Mouse (Mus musculus): ENCODE data around the gene Bak1. TPM values are rescaled to one million over a fixed set of nuclear protein-coding genes. Genes with fewer than 3 reads are reported as not detected.

The Bak1 gene
- polyA plus RNA-seq, 1 experiment = 113 TPM

DNA sequence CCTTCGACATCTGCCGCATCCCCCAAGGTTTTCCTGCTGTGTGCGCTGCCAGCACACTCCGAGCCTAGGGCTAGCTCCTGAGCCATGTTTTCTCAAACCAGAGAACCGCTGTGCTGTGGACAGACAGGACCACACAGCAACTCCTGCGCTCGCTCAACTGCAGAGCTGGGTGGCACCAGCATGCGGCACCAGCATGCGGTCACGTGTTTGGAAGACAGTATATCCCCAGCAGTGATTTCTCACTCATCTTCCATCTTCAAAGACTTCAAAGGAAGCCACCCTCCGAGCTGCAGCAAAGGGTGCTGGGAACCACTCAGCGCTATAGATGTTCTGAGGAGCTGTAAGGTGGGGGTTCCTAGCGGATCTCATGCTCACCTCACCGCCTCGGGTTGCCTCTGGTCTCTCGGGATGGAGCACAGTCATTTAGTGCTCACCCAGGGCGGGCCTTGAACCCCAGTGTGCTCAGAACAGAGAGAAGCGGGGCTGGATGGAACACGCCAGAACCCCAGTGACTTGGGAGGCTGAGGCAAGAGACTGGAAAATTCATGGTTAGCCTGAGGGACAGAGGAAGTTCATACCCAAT, 23.8 kb downstream of the Bak1 start:
- H3ac ChIP-seq (ENCODE audit: control insufficient read depth, insufficient read length) = no peak overlapping the region
- no peaks in the 10 kb centered on the region for H3K79me2 ChIP-seq (ENCODE audit: control insufficient read depth, insufficient read depth)
- no peak overlapping the region for H3K4me3 ChIP-seq
- TF ChIP-seq POLR2AphosphoS2 (IDR thresholded peaks at IDR 0.05; ENCODE audit: insufficient read length, low read depth) (no peak), MYOG (IDR thresholded peaks at IDR 0.05; ENCODE audit: control insufficient read depth in 1 of 3, insufficient read depth in 1 of 3, insufficient read length in 2 of 3, low read depth in 2 of 3) (no peak), TCF12 (IDR thresholded peaks at IDR 0.05; ENCODE audit: insufficient read depth, poor library complexity, severe bottlenecking) (no peak), CEBPB (IDR thresholded peaks at IDR 0.05; ENCODE audit: insufficient read depth, poor library complexity, severe bottlenecking) (no peak), MYOD1 (IDR thresholded peaks at IDR 0.05; ENCODE audit: control insufficient read depth in 1 of 3, insufficient read length in 2 of 3, low read depth in 2 of 3) (no peak), TCF3 (IDR thresholded peaks at IDR 0.05; ENCODE audit: insufficient read length, low read depth) (no peak), E2F4 (IDR thresholded peaks at IDR 0.05; ENCODE audit: insufficient read depth) (no peak), POLR2A (IDR thresholded peaks at IDR 0.05; ENCODE audit: insufficient read length, low read depth) (no peak), SRF (IDR thresholded peaks at IDR 0.05; ENCODE audit: control insufficient read depth, insufficient read length, low read depth) (no peak), USF1 (IDR thresholded peaks at IDR 0.05; ENCODE audit: low read depth) (no peak), REST (IDR thresholded peaks at IDR 0.05; ENCODE audit: insufficient read depth, insufficient read length) (no peak), MAX (IDR thresholded peaks at IDR 0.05; ENCODE audit: low read depth) (no peak)
- peaks cover 13% of the 10 kb centered on the region for H3K27me3 ChIP-seq (ENCODE audit: control insufficient read depth, insufficient read depth, insufficient read length)
- no peak overlapping the region for H3K4me2 ChIP-seq (ENCODE audit: low read depth)
- H3K36me3 ChIP-seq (ENCODE audit: control insufficient read depth, insufficient read depth) = no peaks in the 10 kb centered on the region

- TF ChIP-seq CEBPB (IDR thresholded peaks at IDR 0.05; ENCODE audit: insufficient read depth, poor library complexity, severe bottlenecking) = no peak
- TF ChIP-seq E2F4 (IDR thresholded peaks at IDR 0.05; ENCODE audit: insufficient read depth) = no peak
- TF ChIP-seq USF1 (IDR thresholded peaks at IDR 0.05; ENCODE audit: low read depth) = no peak
- no peak for TF ChIP-seq TCF12 (IDR thresholded peaks at IDR 0.05; ENCODE audit: insufficient read depth, poor library complexity, severe bottlenecking)
- TF ChIP-seq POLR2A (IDR thresholded peaks at IDR 0.05; ENCODE audit: insufficient read length, low read depth) = no peak
- TF ChIP-seq TCF3 (IDR thresholded peaks at IDR 0.05; ENCODE audit: insufficient read length, low read depth) = no peak
- TF ChIP-seq MYOD1 (IDR thresholded peaks at IDR 0.05; ENCODE audit: control insufficient read depth in 1 of 3, insufficient read length in 2 of 3, low read depth in 2 of 3) = no peak
- no peak for TF ChIP-seq SRF (IDR thresholded peaks at IDR 0.05; ENCODE audit: control insufficient read depth, insufficient read length, low read depth)
- TF ChIP-seq MYOG (IDR thresholded peaks at IDR 0.05; ENCODE audit: control insufficient read depth in 1 of 3, insufficient read depth in 1 of 3, insufficient read length in 2 of 3, low read depth in 2 of 3) = no peak
- no peak for TF ChIP-seq MAX (IDR thresholded peaks at IDR 0.05; ENCODE audit: low read depth)
- no peak for TF ChIP-seq POLR2AphosphoS2 (IDR thresholded peaks at IDR 0.05; ENCODE audit: insufficient read length, low read depth)
- no peak for TF ChIP-seq REST (IDR thresholded peaks at IDR 0.05; ENCODE audit: insufficient read depth, insufficient read length)
- H3K4me3 ChIP-seq = no peak overlapping the region
- H3K27me3 ChIP-seq (ENCODE audit: control insufficient read depth, insufficient read depth, insufficient read length) = peaks cover 9% of the 10 kb centered on the region
- H3K36me3 ChIP-seq (ENCODE audit: control insufficient read depth, insufficient read depth) = no peaks in the 10 kb centered on the region
- no peak overlapping the region for H3K4me2 ChIP-seq (ENCODE audit: low read depth)
- H3K79me2 ChIP-seq (ENCODE audit: control insufficient read depth, insufficient read depth) = no peaks in the 10 kb centered on the region
- H3ac ChIP-seq (ENCODE audit: control insufficient read depth, insufficient read length) = no peak overlapping the region
Observed at GRCm38 (mm10) chr17:27004431-27004830, 24.4 kb downstream of the Bak1 start.

- TF ChIP-seq POLR2A (IDR thresholded peaks at IDR 0.05; ENCODE audit: insufficient read length, low read depth) (no peak), CEBPB (IDR thresholded peaks at IDR 0.05; ENCODE audit: insufficient read depth, poor library complexity, severe bottlenecking) (no peak), SRF (IDR thresholded peaks at IDR 0.05; ENCODE audit: control insufficient read depth, insufficient read length, low read depth) (no peak), TCF3 (IDR thresholded peaks at IDR 0.05; ENCODE audit: insufficient read length, low read depth) (no peak), REST (IDR thresholded peaks at IDR 0.05; ENCODE audit: insufficient read depth, insufficient read length) (no peak), MYOD1 (IDR thresholded peaks at IDR 0.05; ENCODE audit: control insufficient read depth in 1 of 3, insufficient read length in 2 of 3, low read depth in 2 of 3) (no peak), MYOG (IDR thresholded peaks at IDR 0.05; ENCODE audit: control insufficient read depth in 1 of 3, insufficient read depth in 1 of 3, insufficient read length in 2 of 3, low read depth in 2 of 3) (no peak), USF1 (IDR thresholded peaks at IDR 0.05; ENCODE audit: low read depth) (no peak)
- Histone ChIP-seq H3K27me3 (ENCODE audit: control insufficient read depth, insufficient read depth, insufficient read length) (no peaks in the 10 kb centered on the region), H3K36me3 (ENCODE audit: control insufficient read depth, insufficient read depth) (no peaks in the 10 kb centered on the region), H3K4me2 (ENCODE audit: low read depth) (no peak overlapping the region), H3K4me3 (no peak overlapping the region), H3K79me2 (ENCODE audit: control insufficient read depth, insufficient read depth) (no peaks in the 10 kb centered on the region), H3ac (ENCODE audit: control insufficient read depth, insufficient read length) (no peak overlapping the region)
Observed at GRCm38 (mm10) chr17:27001889-27002288, 26.9 kb downstream of the Bak1 start.

DNA sequence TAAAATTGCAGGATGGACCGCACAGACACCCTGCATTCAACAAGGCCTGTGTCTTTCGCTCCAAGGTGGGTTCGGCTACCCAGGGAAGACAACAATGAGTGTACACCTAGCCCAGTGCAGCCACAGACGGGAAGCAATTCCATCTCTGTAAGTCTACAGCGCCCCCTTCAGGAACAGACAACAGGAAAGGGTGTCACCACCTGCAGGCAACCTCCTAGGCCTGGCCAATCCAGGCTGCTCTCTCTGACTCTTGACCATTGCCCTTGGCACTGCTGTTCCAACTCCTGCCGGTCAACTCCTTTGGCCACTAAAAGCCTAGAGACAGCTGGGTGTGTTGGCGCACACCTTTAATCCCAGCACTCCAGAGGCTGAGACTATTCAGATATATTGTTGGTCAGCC, 27.7 kb downstream of the Bak1 start:
- no peaks in the 10 kb centered on the region for H3K79me2 ChIP-seq (ENCODE audit: control insufficient read depth, insufficient read depth)
- TF ChIP-seq USF1 (IDR thresholded peaks at IDR 0.05; ENCODE audit: low read depth) (no peak), SRF (IDR thresholded peaks at IDR 0.05; ENCODE audit: control insufficient read depth, insufficient read length, low read depth) (no peak), REST (IDR thresholded peaks at IDR 0.05; ENCODE audit: insufficient read depth, insufficient read length) (no peak), MAX (IDR thresholded peaks at IDR 0.05; ENCODE audit: low read depth) (no peak), TCF3 (IDR thresholded peaks at IDR 0.05; ENCODE audit: insufficient read length, low read depth) (no peak), CEBPB (IDR thresholded peaks at IDR 0.05; ENCODE audit: insufficient read depth, poor library complexity, severe bottlenecking) (no peak), E2F4 (IDR thresholded peaks at IDR 0.05; ENCODE audit: insufficient read depth) (no peak), TCF12 (IDR thresholded peaks at IDR 0.05; ENCODE audit: insufficient read depth, poor library complexity, severe bottlenecking) (no peak), POLR2A (IDR thresholded peaks at IDR 0.05; ENCODE audit: insufficient read length, low read depth) (no peak), MYOD1 (IDR thresholded peaks at IDR 0.05; ENCODE audit: control insufficient read depth in 1 of 3, insufficient read length in 2 of 3, low read depth in 2 of 3) (no peak), POLR2AphosphoS2 (IDR thresholded peaks at IDR 0.05; ENCODE audit: insufficient read length, low read depth) (no peak), MYOG (IDR thresholded peaks at IDR 0.05; ENCODE audit: control insufficient read depth in 1 of 3, insufficient read depth in 1 of 3, insufficient read length in 2 of 3, low read depth in 2 of 3) (no peak)
- H3K4me2 ChIP-seq (ENCODE audit: low read depth) = no peak overlapping the region
- H3K27me3 ChIP-seq (ENCODE audit: control insufficient read depth, insufficient read depth, insufficient read length) = no peaks in the 10 kb centered on the region
- no peaks in the 10 kb centered on the region for H3K36me3 ChIP-seq (ENCODE audit: control insufficient read depth, insufficient read depth)
- H3ac ChIP-seq (ENCODE audit: control insufficient read depth, insufficient read length) = no peak overlapping the region
- H3K4me3 ChIP-seq = no peak overlapping the region

All from myocyte (in vitro differentiated cells).